Mouse (Mus musculus) neutrophil, adult 65 days (primary cell): Measurements from ENCODE around the gene BC080695. TPM values are rescaled to one million over a fixed set of nuclear protein-coding genes. Genes with fewer than 3 reads are reported as not detected.

Experiments
- total RNA-seq: library from RNA; stranded (reverse); gene quantifications from 2 replicates; pipeline ENCODE4 v1.2.4, GENCODE M21; 2023

BC080695 gene
- not detected in 2 replicates for total RNA-seq

GRCm38 (mm10) chr4:143551400-143551799 is at the start of gene BC080695, which contains the start of gene Gm13057:
TSS of gene BC080695 (plus strand) at chr4:143551700.
TSS of gene Gm13057 (plus strand) at chr4:143551709.

GRCm38 (mm10) chr4:143511043-143511442 is 40.5 kb upstream of the BC080695 start, which contains the start of gene Gm13043:
TSS of gene Gm13043 (plus strand) at chr4:143511343.

GRCm38 (mm10) chr4:143535654-143536053 is 15.8 kb upstream of the BC080695 start, which contains the start of gene Gm13040:
TSS of gene Gm13040 (plus strand) at chr4:143535954.

GRCm38 (mm10) chr4:143614703-143615102 is 63.2 kb downstream of the BC080695 start, which contains the start of gene Gm13083:
TSS of gene Gm13083 (plus strand) at chr4:143615003.

Other genes starting within 250 kb of the BC080695 start
- not detected in 2 replicates for gene Lrrc38, start 201.9 kb upstream of the BC080695 start, total RNA-seq
- gene Pramel1, start 157.3 kb upstream of the BC080695 start, total RNA-seq: not detected in 2 replicates
- 52.0 and 56.6 TPM in 2 replicates for gene Pramef8, start 139.3 kb upstream of the BC080695 start, total RNA-seq
- not detected in 2 replicates for gene Oog4, start 101.4 kb upstream of the BC080695 start, total RNA-seq
- gene Gm13043, start 40.4 kb upstream of the BC080695 start, total RNA-seq: not detected in 2 replicates
- not detected in 2 replicates for gene Gm13040, start 15.7 kb upstream of the BC080695 start, total RNA-seq
- not detected in 2 replicates for gene Gm13057, start within 50 bp of the BC080695 start, total RNA-seq
- not detected in 2 replicates for gene Gm13083, start 63.3 kb downstream of the BC080695 start, total RNA-seq
- not detected in 2 replicates for gene Gm13088, start 105.5 kb downstream of the BC080695 start, total RNA-seq
- gene Gm13089, start 151.0 kb downstream of the BC080695 start, total RNA-seq: not detected in 2 replicates
- not detected in 2 replicates for gene Gm13078, start 167.8 kb downstream of the BC080695 start, total RNA-seq
- not detected in 2 replicates for gene Gm13023, start 237.7 kb downstream of the BC080695 start, total RNA-seq